Mouse (Mus musculus): ENCODE measurements at regions not wholly inside any gene's neighbourhood (a gene's known extent, or its start where the extent isn't known, plus 50 kb on each side); places are given as distances from the start of the nearest gene placed in this dataset.
A peak's percentile ranks its signal among the peaks of the same experiment; 100 is the strongest.

GRCm38 (mm10) chr13:72937246-72937645, 308.6 kb downstream of the Irx2 start:
- H3K9me3 ChIP-seq (ENCODE audit: control insufficient read depth, low read depth, low read length) = no peaks in the 10 kb centered on the region
- H3K27ac ChIP-seq (ENCODE audit: low read length) = no peak overlapping the region
- H3K27me3 ChIP-seq (ENCODE audit: control insufficient read depth, insufficient read depth, low read length) = no peaks in the 10 kb centered on the region
- WGBS = 86% methylated on average over 4 of the region's 4 CpGs
- H3K4me3 ChIP-seq (ENCODE audit: low read depth, low read length) = no peak overlapping the region
- ATAC-seq (ENCODE audit: insufficient number of reproducible peaks, insufficient read depth, low FRiP score, low read depth) = no peak
- H3K4me2 ChIP-seq (replicated peaks; ENCODE audit: low read depth, low read length) = no peak overlapping the region
- no peak overlapping the region for H3K9ac ChIP-seq (replicated peaks; ENCODE audit: low read depth, low read length)
- H3K4me1 ChIP-seq (ENCODE audit: control insufficient read depth, insufficient read depth, low read length) = no peaks in the 10 kb centered on the region
- H3K36me3 ChIP-seq (ENCODE audit: control insufficient read depth, insufficient read depth, low read length) = no peaks in the 10 kb centered on the region

- Histone ChIP-seq H3K27ac (ENCODE audit: low read length) (no peak overlapping the region), H3K9me3 (ENCODE audit: control insufficient read depth, low read depth, low read length) (no peaks in the 10 kb centered on the region), H3K4me1 (ENCODE audit: control insufficient read depth, insufficient read depth, low read length) (no peaks in the 10 kb centered on the region), H3K4me3 (ENCODE audit: low read depth, low read length) (no peak overlapping the region), H3K36me3 (ENCODE audit: control insufficient read depth, insufficient read depth, low read length) (no peaks in the 10 kb centered on the region), H3K9ac (replicated peaks; ENCODE audit: low read depth, low read length) (no peak overlapping the region), H3K4me2 (replicated peaks; ENCODE audit: low read depth, low read length) (no peak overlapping the region), H3K27me3 (ENCODE audit: control insufficient read depth, insufficient read depth, low read length) (no peaks in the 10 kb centered on the region)
- no peak for ATAC-seq (ENCODE audit: insufficient number of reproducible peaks, insufficient read depth, low FRiP score, low read depth)
- WGBS = 27% methylated on average over 13 of the region's 13 CpGs
Observed at GRCm38 (mm10) chr13:72938156-72938874, 309.7 kb downstream of the Irx2 start.

GRCm38 (mm10) chr13:72947374-72948165, 312.7 kb upstream of the Irx4 start:
- H3K4me1 ChIP-seq (ENCODE audit: control insufficient read depth, insufficient read depth, low read length) = no peaks in the 10 kb centered on the region
- H3K4me3 ChIP-seq (ENCODE audit: low read depth, low read length) = no peak overlapping the region
- no peaks in the 10 kb centered on the region for H3K9me3 ChIP-seq (ENCODE audit: control insufficient read depth, low read depth, low read length)
- H3K27me3 ChIP-seq (ENCODE audit: control insufficient read depth, insufficient read depth, low read length) = no peaks in the 10 kb centered on the region
- H3K27ac ChIP-seq (ENCODE audit: low read length) = no peak overlapping the region
- 70% methylated on average over 7 of the region's 7 CpGs for WGBS
- no peaks in the 10 kb centered on the region for H3K36me3 ChIP-seq (ENCODE audit: control insufficient read depth, insufficient read depth, low read length)
- ATAC-seq (ENCODE audit: insufficient number of reproducible peaks, insufficient read depth, low FRiP score, low read depth) = no peak
- H3K4me2 ChIP-seq (replicated peaks; ENCODE audit: low read depth, low read length) = no peak overlapping the region
- no peak overlapping the region for H3K9ac ChIP-seq (replicated peaks; ENCODE audit: low read depth, low read length)

GRCm38 (mm10) chr13:72958616-72959518, 301.4 kb upstream of the Irx4 start:
- no peaks in the 10 kb centered on the region for H3K4me1 ChIP-seq (ENCODE audit: control insufficient read depth, insufficient read depth, low read length)
- no peak overlapping the region for H3K4me2 ChIP-seq (replicated peaks; ENCODE audit: low read depth, low read length)
- no peak overlapping the region for H3K4me3 ChIP-seq (ENCODE audit: low read depth, low read length)
- H3K9me3 ChIP-seq (ENCODE audit: control insufficient read depth, low read depth, low read length) = no peaks in the 10 kb centered on the region
- H3K9ac ChIP-seq (replicated peaks; ENCODE audit: low read depth, low read length) = no peak overlapping the region
- H3K27me3 ChIP-seq (ENCODE audit: control insufficient read depth, insufficient read depth, low read length) = no peaks in the 10 kb centered on the region
- no peaks in the 10 kb centered on the region for H3K36me3 ChIP-seq (ENCODE audit: control insufficient read depth, insufficient read depth, low read length)
- peak; percentile 67 for ATAC-seq (ENCODE audit: insufficient number of reproducible peaks, insufficient read depth, low FRiP score, low read depth)
- 28% methylated on average over 15 of the region's 15 CpGs for WGBS
- H3K27ac ChIP-seq (ENCODE audit: low read length) = no peak overlapping the region

- H3K4me2 ChIP-seq (replicated peaks; ENCODE audit: low read depth, low read length) = no peak overlapping the region
- H3K9me3 ChIP-seq (ENCODE audit: control insufficient read depth, low read depth, low read length) = no peaks in the 10 kb centered on the region
- H3K27ac ChIP-seq (ENCODE audit: low read length) = no peak overlapping the region
- no peak overlapping the region for H3K9ac ChIP-seq (replicated peaks; ENCODE audit: low read depth, low read length)
- no peak for ATAC-seq (ENCODE audit: insufficient number of reproducible peaks, insufficient read depth, low FRiP score, low read depth)
- H3K27me3 ChIP-seq (ENCODE audit: control insufficient read depth, insufficient read depth, low read length) = no peaks in the 10 kb centered on the region
- no peaks in the 10 kb centered on the region for H3K36me3 ChIP-seq (ENCODE audit: control insufficient read depth, insufficient read depth, low read length)
- WGBS = 88% methylated on average over 3 of the region's 3 CpGs
- H3K4me1 ChIP-seq (ENCODE audit: control insufficient read depth, insufficient read depth, low read length) = no peaks in the 10 kb centered on the region
- H3K4me3 ChIP-seq (ENCODE audit: low read depth, low read length) = no peak overlapping the region
Observed at GRCm38 (mm10) chr13:72961291-72961690, 299.0 kb upstream of the Irx4 start.

GRCm38 (mm10) chr13:72972165-72972564, 288.1 kb upstream of the Irx4 start:
- no peak for ATAC-seq (ENCODE audit: insufficient number of reproducible peaks, insufficient read depth, low FRiP score, low read depth)
- whole genome bisulfite sequencing = 79% methylated on average over 4 of the region's 4 CpGs
- no peak overlapping the region for H3K27ac ChIP-seq (ENCODE audit: low read length)
- no peaks in the 10 kb centered on the region for H3K36me3 ChIP-seq (ENCODE audit: control insufficient read depth, insufficient read depth, low read length)
- no peaks in the 10 kb centered on the region for H3K27me3 ChIP-seq (ENCODE audit: control insufficient read depth, insufficient read depth, low read length)
- H3K9ac ChIP-seq (replicated peaks; ENCODE audit: low read depth, low read length) = no peak overlapping the region
- no peaks in the 10 kb centered on the region for H3K4me1 ChIP-seq (ENCODE audit: control insufficient read depth, insufficient read depth, low read length)
- H3K9me3 ChIP-seq (ENCODE audit: control insufficient read depth, low read depth, low read length) = no peaks in the 10 kb centered on the region
- no peak overlapping the region for H3K4me2 ChIP-seq (replicated peaks; ENCODE audit: low read depth, low read length)
- H3K4me3 ChIP-seq (ENCODE audit: low read depth, low read length) = no peak overlapping the region

GRCm38 (mm10) chr13:72972894-72973293, 287.4 kb upstream of the Irx4 start:
- Histone ChIP-seq H3K4me1 (ENCODE audit: control insufficient read depth, insufficient read depth, low read length) (no peaks in the 10 kb centered on the region), H3K4me2 (replicated peaks; ENCODE audit: low read depth, low read length) (no peak overlapping the region), H3K36me3 (ENCODE audit: control insufficient read depth, insufficient read depth, low read length) (no peaks in the 10 kb centered on the region), H3K27ac (ENCODE audit: low read length) (no peak overlapping the region), H3K9ac (replicated peaks; ENCODE audit: low read depth, low read length) (no peak overlapping the region), H3K27me3 (ENCODE audit: control insufficient read depth, insufficient read depth, low read length) (no peaks in the 10 kb centered on the region), H3K9me3 (ENCODE audit: control insufficient read depth, low read depth, low read length) (no peaks in the 10 kb centered on the region), H3K4me3 (ENCODE audit: low read depth, low read length) (no peak overlapping the region)
- WGBS = 15% methylated on average over 1 of the region's 1 CpGs
- ATAC-seq (ENCODE audit: insufficient number of reproducible peaks, insufficient read depth, low FRiP score, low read depth) = no peak

GRCm38 (mm10) chr13:72977213-72977612, 283.1 kb upstream of the Irx4 start:
- H3K9ac ChIP-seq (replicated peaks; ENCODE audit: low read depth, low read length) = no peak overlapping the region
- no peak overlapping the region for H3K4me2 ChIP-seq (replicated peaks; ENCODE audit: low read depth, low read length)
- 72% methylated on average over 6 of the region's 6 CpGs for WGBS
- no peaks in the 10 kb centered on the region for H3K27me3 ChIP-seq (ENCODE audit: control insufficient read depth, insufficient read depth, low read length)
- no peaks in the 10 kb centered on the region for H3K36me3 ChIP-seq (ENCODE audit: control insufficient read depth, insufficient read depth, low read length)
- no peak overlapping the region for H3K4me3 ChIP-seq (ENCODE audit: low read depth, low read length)
- no peak for ATAC-seq (ENCODE audit: insufficient number of reproducible peaks, insufficient read depth, low FRiP score, low read depth)
- no peak overlapping the region for H3K27ac ChIP-seq (ENCODE audit: low read length)
- H3K9me3 ChIP-seq (ENCODE audit: control insufficient read depth, low read depth, low read length) = no peaks in the 10 kb centered on the region
- no peaks in the 10 kb centered on the region for H3K4me1 ChIP-seq (ENCODE audit: control insufficient read depth, insufficient read depth, low read length)
